Mouse (Mus musculus): ENCODE data around the gene Tbx19. TPM values are rescaled to one million over a fixed set of nuclear protein-coding genes. Genes with fewer than 3 reads are reported as not detected.

The Tbx19 gene
- 0.11 TPM in 1 of 2 replicates, not detected in the other for polyA plus RNA-seq (2015; fragmentation: Nextera tagmentation; extraction: Ambion mirVana)

GRCm38 (mm10) chr1:165160723-165161405 lies at the start of gene Tbx19:
Gene Tbx19 (minus strand): TSS chr1:165160773.

GRCm38 (mm10) chr1:165193880-165194661 lies 33.5 kb upstream of the Tbx19 start, which contains the start of gene Sft2d2:
Gene Sft2d2 (minus strand): TSS chr1:165194438.

Other genes with a start within 250 kb of the Tbx19 start
- gene Xcl1, start 225.2 kb downstream of the Tbx19 start, polyA plus RNA-seq (2015; fragmentation: Nextera tagmentation; extraction: Ambion mirVana) = 0.39 and 0.80 TPM in 2 replicates
- 8.2 and 11.9 TPM in 2 replicates for gene Sft2d2, start 33.7 kb upstream of the Tbx19 start, polyA plus RNA-seq (2015; fragmentation: Nextera tagmentation; extraction: Ambion mirVana)
- gene Tiprl, start 76.2 kb upstream of the Tbx19 start, polyA plus RNA-seq (2015; fragmentation: Nextera tagmentation; extraction: Ambion mirVana) = 86.3 and 112 TPM in 2 replicates
- 0.39 and 0.54 TPM in 2 replicates for gene Gpr161, start 135.0 kb upstream of the Tbx19 start, polyA plus RNA-seq (2015; fragmentation: Nextera tagmentation; extraction: Ambion mirVana)